Mouse (Mus musculus): ENCODE data around the gene Ifrd1.

Ifrd1 gene

DNA sequence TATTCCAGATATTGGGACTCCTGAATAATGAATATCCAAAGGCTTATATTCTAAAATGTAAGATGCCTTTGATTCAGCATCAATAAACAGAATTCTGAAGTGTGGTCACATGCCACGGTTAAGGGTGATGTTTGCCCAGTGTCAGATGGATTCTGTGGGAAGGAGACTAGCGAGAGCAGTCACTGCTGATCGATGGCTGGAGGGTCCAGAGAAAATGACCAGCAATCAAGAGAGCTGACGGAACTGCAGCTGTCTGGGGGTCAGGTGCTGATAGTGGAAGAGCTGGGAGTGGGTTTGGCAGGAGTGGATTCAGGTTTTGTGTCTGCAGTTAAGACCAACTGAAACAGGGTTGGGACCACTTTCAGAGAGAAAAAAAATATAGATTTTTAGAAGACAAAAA is 5.1 kb downstream of the Ifrd1 start:
- DNase-seq (ENCODE audit: low read depth), result no peak

DNA sequence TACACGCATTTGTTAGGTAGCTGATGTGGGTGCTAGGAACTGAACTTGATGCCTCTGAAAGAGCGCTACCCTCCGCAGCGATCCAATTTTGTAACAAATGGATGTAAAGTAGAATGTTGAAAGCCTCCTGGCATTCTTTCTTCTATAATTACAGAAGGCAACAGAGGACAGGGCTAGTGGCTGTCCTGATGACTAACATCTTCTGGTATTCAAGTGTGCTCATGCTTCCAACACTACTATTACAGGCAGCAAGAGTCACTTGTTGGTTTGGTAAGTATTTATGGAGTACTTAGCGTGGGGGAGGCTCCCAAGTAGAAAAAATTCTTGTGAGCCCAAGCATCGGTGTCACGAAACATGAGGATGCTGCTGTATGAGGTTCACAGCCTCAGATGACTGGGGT is 9.1 kb downstream of the Ifrd1 start:
- no peak for DNase-seq (ENCODE audit: low read depth)

DNA sequence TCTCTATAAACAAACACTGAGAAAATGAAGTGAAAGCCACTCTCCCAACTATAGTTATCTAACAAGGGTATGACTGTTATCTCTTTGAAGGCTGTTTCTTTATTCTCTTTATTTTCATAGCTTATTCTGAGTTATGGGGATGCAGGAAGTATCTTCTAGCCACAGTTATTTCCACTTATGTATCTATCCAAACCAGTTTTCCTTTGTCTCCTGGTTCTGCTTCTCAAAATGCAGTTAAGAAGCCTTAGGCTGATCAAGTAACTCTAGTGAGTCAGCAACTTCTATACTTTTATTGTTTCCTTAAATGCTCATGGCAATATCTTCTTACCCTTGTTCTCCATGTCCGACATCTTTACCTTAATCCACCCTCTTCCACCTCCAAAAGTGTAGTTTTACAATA is 16.1 kb downstream of the Ifrd1 start:
- DNase-seq (ENCODE audit: low read depth), result no peak

DNA sequence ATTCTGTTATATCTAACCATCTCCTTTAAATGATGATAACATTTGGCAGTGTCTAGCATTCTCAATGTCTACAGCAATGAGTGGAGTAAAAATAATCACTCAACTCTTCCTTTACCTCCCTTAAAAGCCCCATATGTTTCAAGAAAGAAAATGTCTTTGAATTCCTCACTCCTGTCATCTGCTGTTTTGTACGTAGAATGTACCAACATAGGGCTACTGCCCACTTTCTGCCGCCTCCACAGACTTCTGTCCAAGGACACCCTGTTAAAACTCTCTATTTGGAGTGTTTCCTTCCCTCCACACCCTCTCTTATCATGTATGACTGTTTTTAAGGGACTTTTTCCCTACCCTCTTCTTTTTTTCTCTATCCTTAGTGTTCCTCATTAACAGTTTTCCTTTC is 16.7 kb downstream of the Ifrd1 start:
- DNase-seq (ENCODE audit: low read depth), result no peak

DNA sequence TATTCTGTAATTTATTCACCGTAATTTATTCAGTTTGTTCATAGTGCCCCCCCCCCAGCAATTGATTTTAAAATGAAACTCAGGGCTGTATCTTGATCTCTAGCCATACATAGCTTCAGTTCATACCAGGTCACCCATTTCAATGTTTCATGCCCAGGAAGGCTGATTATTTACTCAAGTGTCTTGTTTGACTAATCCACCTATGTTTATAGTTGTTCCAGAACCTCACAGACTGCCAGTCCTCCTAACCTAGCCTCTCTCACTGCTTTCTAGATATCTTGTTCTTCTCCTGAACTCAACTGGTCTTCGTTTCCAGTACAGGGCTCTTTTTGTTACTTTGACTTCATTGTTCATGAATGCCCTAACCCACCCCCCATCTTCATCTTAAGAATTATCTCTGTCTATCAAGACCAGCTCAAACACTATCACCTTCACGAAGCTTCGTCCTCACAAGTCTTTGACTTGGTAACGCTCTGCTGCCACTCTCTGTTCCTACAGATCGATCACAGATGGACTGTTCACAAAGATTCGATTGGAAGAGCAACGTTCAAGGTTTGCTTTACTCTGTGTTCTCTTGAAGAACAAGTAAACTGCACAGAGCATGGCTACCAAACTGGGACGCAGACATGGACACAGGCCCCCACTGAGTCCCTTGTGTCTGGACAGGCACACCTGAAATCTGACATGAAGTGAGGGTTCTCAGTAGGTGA is 24.0 kb downstream of the Ifrd1 start:
- DNase-seq (ENCODE audit: low read depth), result no peak

GRCm38 (mm10) chr12:40223676-40224075 is 24.6 kb downstream of the Ifrd1 start:
- no peak for DNase-seq (ENCODE audit: low read depth)

- DNase-seq (ENCODE audit: low read depth), result peak; percentile 98
These were observed 25.2 kb downstream of the Ifrd1 start for GRCm38 (mm10) chr12:40223082-40223619.

GRCm38 (mm10) chr12:40222251-40223081 is 25.8 kb downstream of the Ifrd1 start:
- DNase-seq (ENCODE audit: low read depth), result peak; percentile 90

DNA sequence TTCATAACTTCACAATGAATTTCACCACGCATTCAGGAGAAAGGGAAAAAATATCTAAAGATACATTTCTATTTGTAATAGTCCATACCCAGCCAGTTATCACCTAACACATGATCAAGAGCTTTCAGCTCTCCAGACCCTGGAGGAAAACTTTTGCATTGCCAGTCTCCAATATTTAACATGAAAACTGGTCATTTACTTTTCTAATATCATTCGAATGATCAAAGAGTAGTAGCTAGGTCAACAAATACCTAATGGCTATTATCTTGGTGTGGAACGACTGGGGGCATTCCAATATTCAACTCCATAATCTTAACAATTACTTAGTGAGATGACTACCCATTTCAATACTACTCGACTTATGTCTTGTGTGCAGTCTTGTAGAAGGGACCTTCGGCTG is 26.7 kb downstream of the Ifrd1 start:
- no peak for DNase-seq (ENCODE audit: low read depth)

GRCm38 (mm10) chr12:40220896-40221295 is 27.4 kb downstream of the Ifrd1 start:
- DNase-seq (ENCODE audit: low read depth), result no peak

GRCm38 (mm10) chr12:40220001-40220570 is 28.2 kb downstream of the Ifrd1 start:
- no peak for DNase-seq (ENCODE audit: low read depth)

GRCm38 (mm10) chr12:40218430-40218945 is 29.8 kb downstream of the Ifrd1 start:
- DNase-seq (ENCODE audit: low read depth), result no peak

DNA sequence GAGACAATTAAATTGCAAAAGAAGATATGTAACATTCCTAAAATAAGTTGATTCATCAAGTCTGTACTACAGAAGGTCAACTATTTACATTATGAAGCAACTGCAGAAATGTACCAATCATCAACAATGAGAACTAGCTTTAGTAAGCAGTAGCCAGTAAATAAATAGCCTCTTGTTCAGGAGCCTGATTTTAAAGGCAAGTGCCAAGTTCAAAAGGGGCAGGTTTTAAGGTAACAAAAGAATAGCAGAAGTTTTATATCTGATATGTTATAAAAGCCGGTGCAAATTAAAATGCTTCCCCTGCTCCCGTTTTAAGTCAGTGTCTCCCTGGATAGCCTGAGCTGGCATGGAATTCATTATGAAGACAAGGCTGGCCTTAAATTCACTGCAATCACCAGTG is 30.5 kb downstream of the Ifrd1 start:
- no peak for DNase-seq (ENCODE audit: low read depth)

DNA sequence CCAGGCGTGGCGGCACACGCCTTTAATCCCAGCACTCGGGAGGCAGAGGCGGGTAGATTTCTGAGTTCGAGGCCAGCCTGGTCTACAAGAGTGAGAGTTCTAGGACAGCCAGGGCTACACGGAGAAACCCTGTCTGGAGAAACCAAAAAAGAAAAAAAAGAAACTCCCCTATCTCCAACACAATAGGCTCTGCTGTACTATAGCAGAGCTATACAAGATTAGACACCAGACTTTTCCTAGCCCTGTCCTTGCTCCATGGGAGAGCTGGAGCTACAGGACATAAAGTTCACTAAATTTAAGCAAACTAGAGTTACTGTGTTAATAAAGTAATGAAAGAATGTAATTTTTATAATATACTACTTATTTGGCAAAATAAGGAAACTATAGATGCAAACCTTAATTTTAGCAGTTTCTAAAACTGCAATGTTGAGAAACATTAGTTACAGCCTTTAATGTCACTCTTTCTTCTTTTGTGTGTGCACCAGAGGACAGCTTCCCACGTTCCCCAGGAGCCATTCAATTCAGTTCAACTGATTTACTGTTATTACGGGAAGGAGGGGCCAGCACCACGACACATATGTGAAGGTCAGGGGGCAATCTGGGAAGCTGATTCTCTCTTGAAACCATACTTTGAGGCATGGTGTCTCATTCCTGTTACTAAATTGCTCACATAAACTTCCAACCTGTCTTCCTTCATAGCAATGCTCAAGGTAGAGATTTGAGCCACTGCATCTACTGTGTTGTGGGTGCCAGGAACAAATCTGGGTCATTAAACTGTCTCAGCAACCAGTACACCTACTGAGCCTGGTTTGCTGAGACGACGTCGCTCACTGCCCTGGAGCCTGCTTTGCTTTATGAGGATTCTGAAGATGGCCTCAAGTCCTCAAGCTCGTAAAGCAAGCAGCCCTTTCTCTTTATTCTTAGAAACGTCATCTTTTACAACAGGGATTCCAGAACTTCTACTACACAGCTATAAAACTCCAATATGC is 33.1 kb downstream of the Ifrd1 start:
- no peak for DNase-seq (ENCODE audit: low read depth)

DNA sequence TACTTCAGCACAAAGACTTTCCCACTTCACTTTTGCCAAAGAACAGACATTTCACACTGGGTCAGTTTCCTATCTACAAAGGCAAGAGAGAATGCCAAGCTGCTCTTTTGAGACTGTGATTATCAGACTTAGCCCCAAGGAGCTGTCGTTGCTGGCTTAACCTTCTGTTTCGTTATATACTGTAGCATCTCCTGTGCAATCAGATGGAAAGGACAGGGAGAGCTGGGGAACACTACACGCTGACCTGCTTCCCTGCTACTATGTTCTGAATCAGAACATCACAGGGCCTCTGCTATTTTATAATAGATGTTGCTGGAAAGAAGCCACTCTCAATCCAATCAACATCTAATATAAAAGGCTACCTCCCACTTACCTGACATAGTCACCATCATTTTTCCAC is 39.3 kb downstream of the Ifrd1 start:
- no peak for DNase-seq (ENCODE audit: low read depth)

DNA sequence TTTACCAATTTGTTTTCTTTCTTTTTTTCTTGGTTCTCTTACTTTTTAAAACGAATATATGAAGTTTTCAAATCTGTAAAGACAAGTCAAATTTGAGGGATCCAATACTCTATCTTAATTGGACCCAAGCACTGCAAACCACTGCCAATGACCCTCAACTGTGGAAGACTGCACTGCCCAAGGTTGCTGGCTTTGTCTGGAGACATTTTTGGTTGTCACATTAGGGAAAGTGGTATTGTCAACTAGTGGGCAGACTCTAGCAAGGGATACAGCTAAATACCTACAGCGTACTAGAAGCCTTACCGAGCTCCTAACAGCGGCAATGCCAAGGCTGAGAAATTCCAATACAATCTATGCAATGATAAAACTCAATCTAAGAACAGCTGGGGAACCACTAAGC is 40.4 kb downstream of the Ifrd1 start:
- no peak for DNase-seq (ENCODE audit: low read depth)

- DNase-seq (ENCODE audit: low read depth), result no peak
These were observed 45.9 kb downstream of the Ifrd1 start for GRCm38 (mm10) chr12:40202161-40203035.

GRCm38 (mm10) chr12:40200484-40201235 is 47.6 kb downstream of the Ifrd1 start:
- DNase-seq (ENCODE audit: low read depth), result no peak

DNA sequence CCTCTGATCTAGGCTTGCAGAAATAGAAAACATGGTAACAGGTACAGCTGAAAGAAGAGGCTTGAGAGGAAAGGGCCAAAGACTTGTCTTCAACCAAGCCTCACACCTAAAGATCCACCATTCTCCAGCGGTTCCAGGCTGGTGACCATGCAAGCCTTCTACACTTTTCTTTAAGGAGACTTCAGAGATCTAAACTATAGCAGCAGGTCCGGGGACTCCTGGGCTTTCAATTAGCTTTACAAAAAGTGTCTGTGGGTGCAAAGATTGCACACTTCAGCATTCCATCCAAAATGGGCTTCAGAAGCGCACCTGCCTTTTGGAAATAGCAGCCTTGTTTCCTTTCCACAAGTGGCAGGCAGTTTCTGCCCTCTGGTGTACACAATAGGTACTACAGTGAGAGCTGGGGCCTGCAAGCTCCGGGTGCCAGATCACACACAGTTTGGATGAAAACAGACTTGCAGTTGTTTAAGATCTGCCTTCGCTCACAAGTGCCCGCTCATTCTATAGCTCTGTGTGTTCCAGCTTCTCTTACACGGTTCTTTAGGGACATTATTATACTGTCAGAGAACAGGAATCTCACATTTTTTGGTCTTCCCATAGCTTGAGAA is 48.4 kb downstream of the Ifrd1 start:
- no peak for DNase-seq (ENCODE audit: low read depth)
